Mouse (Mus musculus) liver, embryonic 11.5 days (tissue): Measurements from ENCODE around the gene Nos1ap. TPM values are rescaled to one million over a fixed set of nuclear protein-coding genes. Genes with fewer than 3 reads are reported as not detected.

ENCODE experiments used
- ATAC-seq: fragments of 200-750 bp; cut with Nextera tagmentation; replicated peaks from 2 replicates; pipeline ENCODE4 v1.8.0; 2017; ENCODE audit warnings: moderate number of reproducible peaks, mild to moderate bottlenecking, moderate TSS enrichment, moderate library complexity; ENCODE audit not compliant: low FRiP score
- DNase-seq: peaks from one replicate; pipeline ENCODE4 v3.0.0-alpha.2; 2017; ENCODE audit warnings: low spot score
- H3K27ac ChIP-seq: fragments of 300-500 bp; sonication (generic); 2 replicates; pipeline ENCODE4 v1.5.1; 2014; ENCODE audit warnings: mild to moderate bottlenecking, low read depth, low read length, control low read depth
- H3K27me3 ChIP-seq: fragments of 300-500 bp; sonication (generic); replicated peaks from 2 replicates; pipeline ENCODE4 v1.6.1; 2014; ENCODE audit warnings: low read length, mixed read lengths; ENCODE audit not compliant: control insufficient read depth, insufficient read depth
- H3K36me3 ChIP-seq: fragments of 300-500 bp; sonication (generic); 2 replicates; pipeline ENCODE4 v1.6.1; 2014; ENCODE audit warnings: mild to moderate bottlenecking, low read length, moderate library complexity, mixed read lengths; ENCODE audit not compliant: control insufficient read depth, insufficient read depth
- H3K4me1 ChIP-seq: fragments of 300-500 bp; sonication (generic); replicated peaks from 2 replicates; pipeline ENCODE4 v1.6.1; 2014; ENCODE audit warnings: low read length, mixed read lengths; ENCODE audit not compliant: control insufficient read depth, insufficient read depth
- H3K4me2 ChIP-seq: fragments of 300-500 bp; sonication (generic); 2 replicates; pipeline ENCODE4 v1.6.1; 2014; ENCODE audit warnings: mild to moderate bottlenecking, control low read depth, moderate library complexity
- H3K4me3 ChIP-seq: fragments of 300-500 bp; sonication (generic); 2 replicates; pipeline ENCODE4 v1.5.1; 2014; ENCODE audit warnings: low read depth, low read length, control low read depth
- H3K9ac ChIP-seq: fragments of 300-500 bp; sonication (generic); 2 replicates; pipeline ENCODE4 v1.6.1; 2014; ENCODE audit warnings: low read depth, low read length, control low read depth
- H3K9me3 ChIP-seq: fragments of 300-500 bp; sonication (generic); 2 replicates; pipeline ENCODE4 v1.6.1; 2016; ENCODE audit warnings: low read length, inconsistent platforms, mixed read lengths; ENCODE audit not compliant: control insufficient read depth
- WGBS: fragments of 180-500 bp; shearing (Covaris S2); extraction: QIAGEN DNeasy Blood & Tissue Kit; methylation state at CpG from one replicate; pipeline ENCODE4 v1.1.7; 2014; 5-methylcytosine and 5-hydroxymethylcytosine counted together
- polyA plus RNA-seq: library from polyadenylated mRNA; unstranded; fragments of >200 nt; fragmentation: Nextera tagmentation; extraction: Ambion mirVana; gene quantifications from 2 replicates; pipeline ENCODE4 v1.2.1, GENCODE M21; 2014

The Nos1ap gene
- polyA plus RNA-seq, 1 experiment from 2014 or later, result 8.8 TPM

GRCm38 (mm10) chr1:170499891-170500290, 89.8 kb downstream of the Nos1ap start:
- no peaks in the 10 kb centered on the region for H3K9me3 ChIP-seq
- H3K27ac ChIP-seq, result no peak overlapping the region
- no peaks in the 10 kb centered on the region; the same call in 1 of the 2 replicates for H3K27me3 ChIP-seq
- DNase-seq (no peak), ATAC-seq (no peak)
- 59% methylated on average over 6 of the region's 6 CpGs for WGBS
- H3K9ac ChIP-seq, result no peak overlapping the region
- no peak overlapping the region for H3K4me2 ChIP-seq
- H3K4me3 ChIP-seq, result no peak overlapping the region
- H3K36me3 ChIP-seq, result no peaks in the 10 kb centered on the region
- H3K4me1 ChIP-seq, result peaks cover 5% of the 10 kb centered on the region; the same call in 1 of the 2 replicates

- no peaks in the 10 kb centered on the region; the same call in 1 of the 2 replicates for H3K27me3 ChIP-seq
- H3K4me2 ChIP-seq, result no peak overlapping the region
- H3K4me3 ChIP-seq, result no peak overlapping the region
- H3K9ac ChIP-seq, result no peak overlapping the region
- 57% methylated on average over 4 of the region's 4 CpGs for WGBS
- DNase-seq (no peak), ATAC-seq (no peak)
- H3K27ac ChIP-seq, result no peak overlapping the region
- H3K9me3 ChIP-seq, result no peaks in the 10 kb centered on the region
- peaks cover 5% of the 10 kb centered on the region; the same call in 1 of the 2 replicates for H3K4me1 ChIP-seq
- no peaks in the 10 kb centered on the region for H3K36me3 ChIP-seq
These were observed 90.2 kb downstream of the Nos1ap start for GRCm38 (mm10) chr1:170499466-170499865.

GRCm38 (mm10) chr1:170498645-170499044, 91.0 kb downstream of the Nos1ap start:
- Histone ChIP-seq H3K9ac (no peak overlapping the region), H3K36me3 (no peaks in the 10 kb centered on the region), H3K27ac (no peak overlapping the region), H3K9me3 (no peaks in the 10 kb centered on the region), H3K4me1 (peaks cover 5% of the 10 kb centered on the region; the same call in 1 of the 2 replicates), H3K27me3 (no peaks in the 10 kb centered on the region; the same call in 1 of the 2 replicates), H3K4me2 (no peak overlapping the region), H3K4me3 (no peak overlapping the region)
- 49% methylated on average over 4 of the region's 4 CpGs for WGBS
- ATAC-seq (no peak), DNase-seq (no peak)

- no peak for DNase-seq
- ATAC-seq, result no peak; the same call in 1 of the 2 replicates
- H3K4me3 ChIP-seq, result no peak overlapping the region
- H3K4me2 ChIP-seq, result no peak overlapping the region
- H3K27ac ChIP-seq, result no peak overlapping the region
- H3K9ac ChIP-seq, result no peak overlapping the region
- WGBS, result 69% methylated on average over 8 of the region's 8 CpGs
- H3K4me1 ChIP-seq, result peaks cover 5% of the 10 kb centered on the region; the same call in 1 of the 2 replicates
- H3K9me3 ChIP-seq, result no peaks in the 10 kb centered on the region
- H3K27me3 ChIP-seq, result no peaks in the 10 kb centered on the region
- no peaks in the 10 kb centered on the region for H3K36me3 ChIP-seq
These were observed 93.4 kb downstream of the Nos1ap start for GRCm38 (mm10) chr1:170496221-170496620.

- H3K4me2 ChIP-seq, result no peak overlapping the region
- DNase-seq (no peak), ATAC-seq (peak; percentile 60)
- H3K4me1 ChIP-seq, result peaks cover 5% of the 10 kb centered on the region; the same call in 1 of the 2 replicates
- no peaks in the 10 kb centered on the region for H3K27me3 ChIP-seq
- H3K9me3 ChIP-seq, result no peaks in the 10 kb centered on the region
- H3K36me3 ChIP-seq, result no peaks in the 10 kb centered on the region
- WGBS, result 46% methylated on average over 13 of the region's 13 CpGs
- no peak overlapping the region for H3K27ac ChIP-seq
- no peak overlapping the region for H3K4me3 ChIP-seq
- H3K9ac ChIP-seq, result no peak overlapping the region
These were observed 94.0 kb downstream of the Nos1ap start for GRCm38 (mm10) chr1:170495538-170496183.

- WGBS, result 78% methylated on average over 2 of the region's 2 CpGs
- no peak overlapping the region for H3K4me3 ChIP-seq
- no peak for ATAC-seq
These were observed 97.1 kb downstream of the Nos1ap start for GRCm38 (mm10) chr1:170492527-170492926.

GRCm38 (mm10) chr1:170492027-170492426, 97.6 kb downstream of the Nos1ap start:
- Histone ChIP-seq H3K27ac (no peak overlapping the region), H3K36me3 (no peaks in the 10 kb centered on the region), H3K9ac (no peak overlapping the region), H3K27me3 (no peaks in the 10 kb centered on the region), H3K4me2 (no peak overlapping the region), H3K4me1 (peaks cover 5% of the 10 kb centered on the region; the same call in 1 of the 2 replicates), H3K9me3 (no peaks in the 10 kb centered on the region), H3K4me3 (no peak overlapping the region)
- DNase-seq (no peak), ATAC-seq (no peak)
- WGBS, result 46% methylated on average over 4 of the region's 4 CpGs

More at GRCm38 (mm10) chr1:170492527-170492926, 97.1 kb downstream of the Nos1ap start:
- Histone ChIP-seq H3K4me1 (peaks cover 5% of the 10 kb centered on the region; the same call in 1 of the 2 replicates), H3K36me3 (no peaks in the 10 kb centered on the region), H3K9me3 (no peaks in the 10 kb centered on the region), H3K27ac (no peak overlapping the region), H3K27me3 (no peaks in the 10 kb centered on the region), H3K4me2 (no peak overlapping the region), H3K9ac (no peak overlapping the region)
- no peak for DNase-seq

- H3K9ac ChIP-seq, result no peak overlapping the region
- H3K36me3 ChIP-seq, result no peaks in the 10 kb centered on the region
- 76% methylated on average over 7 of the region's 7 CpGs for WGBS
- no peak overlapping the region for H3K27ac ChIP-seq
- no peaks in the 10 kb centered on the region for H3K9me3 ChIP-seq
- ATAC-seq (no peak), DNase-seq (no peak)
- no peaks in the 10 kb centered on the region for H3K27me3 ChIP-seq
- H3K4me2 ChIP-seq, result no peak overlapping the region
- no peaks in the 10 kb centered on the region for H3K4me1 ChIP-seq
- no peak overlapping the region for H3K4me3 ChIP-seq
These were observed 99.7 kb downstream of the Nos1ap start for GRCm38 (mm10) chr1:170489936-170490335.

- no peak overlapping the region for H3K27ac ChIP-seq
- H3K9ac ChIP-seq, result no peak overlapping the region
- no peaks in the 10 kb centered on the region for H3K4me1 ChIP-seq
- ATAC-seq (no peak), DNase-seq (no peak)
- no peaks in the 10 kb centered on the region for H3K36me3 ChIP-seq
- no peaks in the 10 kb centered on the region for H3K27me3 ChIP-seq
- 88% methylated on average over 6 of the region's 6 CpGs for WGBS
- no peak overlapping the region for H3K4me3 ChIP-seq
- no peaks in the 10 kb centered on the region for H3K9me3 ChIP-seq
- no peak overlapping the region for H3K4me2 ChIP-seq
These were observed 100.2 kb downstream of the Nos1ap start for GRCm38 (mm10) chr1:170489450-170489849.
